Mouse (Mus musculus) midbrain, embryonic 14.5 days (tissue): ENCODE measurements around the gene Frmd6. TPM values are rescaled to one million over a fixed set of nuclear protein-coding genes. Genes with fewer than 3 reads are reported as not detected.

ENCODE experiments used
- ATAC-seq: fragments of 200-750 bp; cut with Nextera tagmentation; 2 replicates; pipeline ENCODE4 v1.8.0; 2017; ENCODE audit warnings: moderate number of reproducible peaks, moderate library complexity; ENCODE audit not compliant: low FRiP score, low TSS enrichment
- DNase-seq: peaks from one replicate; pipeline ENCODE4 v3.0.0-alpha.2; 2015
- H3K27ac ChIP-seq: fragments of 300-500 bp; sonication (generic); replicated peaks from 2 replicates; pipeline ENCODE4 v1.5.1; 2014; ENCODE audit warnings: mild to moderate bottlenecking, low read depth, low read length, moderate library complexity
- H3K27me3 ChIP-seq: fragments of 300-500 bp; sonication (generic); 2 replicates; pipeline ENCODE4 v1.6.1; 2014; ENCODE audit warnings: low read length, control low read depth, mixed read lengths; ENCODE audit not compliant: control insufficient read depth, insufficient read depth
- H3K36me3 ChIP-seq: fragments of 300-500 bp; sonication (generic); 2 replicates; pipeline ENCODE4 v1.6.1; 2014; ENCODE audit warnings: low read length, control low read depth; ENCODE audit not compliant: control insufficient read depth, insufficient read depth
- H3K4me1 ChIP-seq: fragments of 300-500 bp; sonication (generic); 2 replicates; pipeline ENCODE4 v1.6.1; 2014; ENCODE audit warnings: mild to moderate bottlenecking, antibody characterized with exemption, low read length, control low read depth; ENCODE audit not compliant: control insufficient read depth, insufficient read depth
- H3K4me2 ChIP-seq: fragments of 300-500 bp; sonication (generic); 2 replicates; pipeline ENCODE4 v1.6.1; 2014; ENCODE audit warnings: mild to moderate bottlenecking, low read length, moderate library complexity
- H3K4me3 ChIP-seq: fragments of 300-500 bp; sonication (generic); replicated peaks from 2 replicates; pipeline ENCODE4 v1.5.1; 2014; ENCODE audit warnings: low read depth, low read length
- H3K9ac ChIP-seq: fragments of 300-500 bp; sonication (generic); replicated peaks from 2 replicates; pipeline ENCODE4 v1.6.1; 2014; ENCODE audit warnings: mild to moderate bottlenecking, low read length, moderate library complexity
- H3K9me3 ChIP-seq: fragments of 300-500 bp; sonication (generic); 2 replicates; pipeline ENCODE4 v1.6.1; 2016; ENCODE audit warnings: low read length, control low read depth, mixed read lengths; ENCODE audit not compliant: control insufficient read depth
- WGBS: fragments of 180-500 bp; shearing (Covaris S2); extraction: QIAGEN DNeasy Blood & Tissue Kit; methylation state at CpG from one replicate; pipeline ENCODE4 v1.1.7; 2014; 5-methylcytosine and 5-hydroxymethylcytosine counted together
- polyA plus RNA-seq: library from polyadenylated mRNA; unstranded; fragments of >200 nt; fragmentation: Nextera tagmentation; extraction: Ambion mirVana; gene quantifications from 2 replicates; pipeline ENCODE4 v1.2.1, GENCODE M21; 2014

The Frmd6 gene
- polyA plus RNA-seq, 1 experiment from 2014 or later: 11.0 TPM

DNA sequence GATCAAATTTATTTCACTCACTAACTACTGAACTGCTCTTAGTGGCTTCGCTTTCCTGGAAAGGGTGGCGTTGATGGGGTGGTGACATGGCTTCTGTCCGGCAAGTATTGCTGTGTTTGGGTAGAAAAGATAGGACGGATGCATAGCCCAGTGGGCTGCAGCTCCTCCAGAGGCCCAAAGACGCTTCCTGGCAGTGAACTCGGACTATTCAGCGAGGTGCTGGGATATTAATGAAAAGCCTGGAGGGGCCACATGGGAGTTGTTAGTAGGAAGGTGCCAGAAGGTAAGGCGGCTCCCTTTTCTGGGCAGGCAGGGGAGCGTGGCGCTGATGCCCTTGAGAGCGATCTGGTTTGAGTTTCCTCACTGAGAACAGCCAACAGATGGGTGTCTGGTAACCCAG lies 82.3 kb downstream of the Frmd6 start:
- no peak for ATAC-seq
- H3K9me3 ChIP-seq: no peaks in the 10 kb centered on the region

DNA sequence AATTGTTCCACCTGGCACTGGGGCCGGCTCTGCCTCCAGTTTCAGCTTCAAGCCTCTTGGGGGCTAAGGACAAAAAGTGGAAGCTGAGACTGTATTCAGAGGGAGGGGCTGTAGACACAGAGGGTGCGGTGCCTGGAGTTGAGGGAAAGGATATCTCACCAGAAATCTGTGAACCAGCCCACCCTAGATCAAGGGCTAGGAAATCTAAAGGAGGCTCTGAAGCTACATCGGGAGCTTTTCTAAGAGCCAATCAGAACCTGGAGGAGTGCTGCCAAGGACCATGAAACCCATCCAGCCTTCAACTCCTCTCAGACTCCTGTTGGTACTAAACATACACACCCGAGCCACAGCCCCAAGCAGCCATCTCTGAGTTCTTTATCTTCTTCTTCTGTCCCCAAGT lies 82.8 kb downstream of the Frmd6 start:
- 74% methylated on average over 4 of the region's 4 CpGs for WGBS
- no peak overlapping the region for H3K4me2 ChIP-seq
- ATAC-seq: no peak
- no peak overlapping the region for H3K4me3 ChIP-seq
- no peak overlapping the region for H3K9ac ChIP-seq
- no peaks in the 10 kb centered on the region for H3K27me3 ChIP-seq
- H3K4me1 ChIP-seq: no peaks in the 10 kb centered on the region
- no peaks in the 10 kb centered on the region for H3K9me3 ChIP-seq
- H3K27ac ChIP-seq: no peak overlapping the region
- H3K36me3 ChIP-seq: no peaks in the 10 kb centered on the region
- no peak for DNase-seq

More for the DNA sequence above, 82.3 kb downstream of the Frmd6 start:
- WGBS: 80% methylated on average over 11 of the region's 11 CpGs
- no peak overlapping the region for H3K4me3 ChIP-seq
- no peak for DNase-seq
- no peak overlapping the region for H3K9ac ChIP-seq
- H3K4me2 ChIP-seq: no peak overlapping the region
- no peaks in the 10 kb centered on the region for H3K4me1 ChIP-seq
- no peaks in the 10 kb centered on the region for H3K27me3 ChIP-seq
- no peak overlapping the region for H3K27ac ChIP-seq
- H3K36me3 ChIP-seq: no peaks in the 10 kb centered on the region

- Histone ChIP-seq H3K4me1 (no peaks in the 10 kb centered on the region), H3K36me3 (no peaks in the 10 kb centered on the region), H3K9ac (no peak overlapping the region), H3K27ac (no peak overlapping the region), H3K27me3 (no peaks in the 10 kb centered on the region), H3K4me3 (no peak overlapping the region), H3K9me3 (no peaks in the 10 kb centered on the region), H3K4me2 (no peak overlapping the region)
- ATAC-seq (peak; percentile 58; the same call in 1 of the 2 replicates), DNase-seq (peak; percentile 86)
- WGBS: 9% methylated on average over 9 of the region's 9 CpGs
Observed at GRCm38 (mm10) chr12:70910241-70910720, 85.0 kb downstream of the Frmd6 start.

DNA sequence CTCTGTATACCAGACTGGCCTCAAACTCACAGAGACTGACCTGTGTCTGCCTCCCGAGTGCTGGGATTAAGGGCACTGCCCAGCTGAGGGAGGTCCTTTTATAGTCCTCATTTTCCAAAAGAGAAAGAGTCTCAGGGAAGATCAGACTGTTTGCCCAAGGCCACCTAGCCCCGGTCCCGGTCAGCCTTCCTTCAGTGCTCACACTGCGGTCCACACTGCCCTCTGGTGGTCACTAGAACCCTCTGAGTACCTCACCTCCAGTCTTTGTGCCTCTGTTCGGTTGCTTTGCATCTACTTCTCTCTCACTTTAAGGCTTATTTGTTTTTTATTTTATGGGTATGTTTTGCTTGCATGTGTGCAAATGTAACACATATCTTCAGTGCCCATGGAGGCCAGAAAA lies 85.7 kb downstream of the Frmd6 start:
- H3K4me2 ChIP-seq: no peak overlapping the region
- H3K27me3 ChIP-seq: no peaks in the 10 kb centered on the region
- H3K4me3 ChIP-seq: no peak overlapping the region
- DNase-seq (peak; percentile 92), ATAC-seq (peak; percentile 62; the same call in 1 of the 2 replicates)
- no peak overlapping the region for H3K9ac ChIP-seq
- WGBS: 8% methylated on average over 5 of the region's 5 CpGs
- no peaks in the 10 kb centered on the region for H3K4me1 ChIP-seq
- no peak overlapping the region for H3K27ac ChIP-seq
- no peaks in the 10 kb centered on the region for H3K36me3 ChIP-seq
- no peaks in the 10 kb centered on the region for H3K9me3 ChIP-seq

DNA sequence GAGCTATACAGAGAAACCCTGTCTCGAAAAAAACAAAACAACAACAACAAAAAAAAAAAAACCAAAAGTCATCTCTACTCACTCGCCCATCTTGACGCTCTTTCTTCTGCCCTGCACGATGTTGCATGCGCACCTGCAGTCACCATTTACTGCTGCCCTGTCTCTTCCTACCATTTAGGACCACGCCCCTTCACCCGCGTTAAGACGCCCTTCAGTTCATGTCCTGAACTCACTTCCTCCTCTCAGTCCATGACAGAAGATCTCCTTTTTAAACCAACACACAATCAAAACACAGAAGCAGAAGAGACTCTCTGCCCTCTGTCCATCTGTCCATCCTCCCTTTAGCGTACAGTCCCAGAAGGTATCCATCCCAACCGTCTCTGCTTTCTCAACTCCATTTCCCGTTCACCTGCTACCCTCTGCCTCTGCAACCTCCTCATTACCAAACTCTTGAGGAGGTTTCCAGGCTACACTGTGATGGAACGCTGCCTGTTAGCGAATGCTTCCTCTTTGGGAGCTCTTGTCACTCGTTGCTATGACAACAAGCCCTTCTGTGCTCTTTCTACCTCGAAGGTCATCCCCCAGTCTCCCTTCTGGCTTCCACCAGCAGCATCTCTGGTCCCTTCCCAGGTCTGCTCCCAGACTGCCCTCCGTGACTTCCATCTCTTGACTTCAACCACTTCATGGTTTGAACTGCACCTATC lies 86.5 kb downstream of the Frmd6 start:
- Histone ChIP-seq H3K4me2 (no peak overlapping the region), H3K36me3 (no peaks in the 10 kb centered on the region), H3K4me1 (no peaks in the 10 kb centered on the region), H3K4me3 (no peak overlapping the region), H3K9ac (no peak overlapping the region), H3K27ac (no peak overlapping the region), H3K27me3 (no peaks in the 10 kb centered on the region), H3K9me3 (no peaks in the 10 kb centered on the region)
- 62% methylated on average over 17 of the region's 17 CpGs for WGBS
- no peak for ATAC-seq
- peak; percentile 35 for DNase-seq

DNA sequence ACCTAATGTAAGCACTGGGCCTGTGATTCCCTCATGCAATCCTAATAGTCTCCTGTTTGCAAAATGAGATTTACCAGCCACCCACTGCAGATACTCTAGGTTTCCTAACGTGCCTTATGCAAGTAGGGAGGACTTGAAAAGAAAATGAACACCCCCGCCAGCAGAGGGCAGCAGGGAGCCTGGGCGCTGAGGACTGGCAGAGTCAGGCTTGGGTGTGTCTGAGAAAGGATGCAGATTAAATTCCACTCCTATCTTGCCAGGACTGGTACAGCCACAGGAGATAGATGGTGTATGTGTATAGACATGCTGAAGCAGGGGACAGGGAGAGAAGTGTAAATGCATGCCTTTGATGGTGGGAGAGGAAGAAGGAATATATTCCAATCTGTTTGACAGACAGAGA lies 88.1 kb downstream of the Frmd6 start:
- H3K27me3 ChIP-seq: no peaks in the 10 kb centered on the region
- no peaks in the 10 kb centered on the region for H3K9me3 ChIP-seq
- H3K27ac ChIP-seq: no peak overlapping the region
- H3K4me1 ChIP-seq: no peaks in the 10 kb centered on the region
- DNase-seq (no peak), ATAC-seq (no peak)
- WGBS: 51% methylated on average over 3 of the region's 3 CpGs
- no peak overlapping the region for H3K4me3 ChIP-seq
- no peak overlapping the region for H3K9ac ChIP-seq
- no peaks in the 10 kb centered on the region for H3K36me3 ChIP-seq
- H3K4me2 ChIP-seq: no peak overlapping the region

GRCm38 (mm10) chr12:70914387-70914786 lies 89.1 kb downstream of the Frmd6 start:
- 51% methylated on average over 11 of the region's 11 CpGs for WGBS

DNA sequence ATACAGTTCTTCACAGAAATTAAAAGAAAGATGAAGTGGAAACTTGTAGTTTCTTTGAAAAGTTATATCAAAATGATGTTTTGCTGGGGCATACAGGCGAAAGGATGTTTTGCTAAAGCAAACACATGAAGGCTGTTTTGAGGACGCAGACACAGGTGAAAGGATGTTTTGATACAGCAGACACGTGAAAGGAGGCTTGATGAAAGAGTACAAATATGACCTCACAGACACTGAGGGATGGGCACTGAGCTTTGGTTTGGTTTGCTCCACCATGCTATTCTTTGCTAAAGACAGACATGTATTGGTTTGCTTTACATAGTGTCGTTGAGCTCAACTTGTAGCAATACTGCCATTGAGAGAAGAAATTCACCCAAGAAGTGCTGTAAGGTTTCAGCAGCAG lies 104.5 kb downstream of the Frmd6 start:
- H3K4me3 ChIP-seq: no peak overlapping the region
- H3K27ac ChIP-seq: no peak overlapping the region
- H3K4me2 ChIP-seq: no peak overlapping the region
- no peaks in the 10 kb centered on the region for H3K36me3 ChIP-seq
- 90% methylated on average over 4 of the region's 4 CpGs for WGBS
- no peaks in the 10 kb centered on the region for H3K9me3 ChIP-seq
- H3K4me1 ChIP-seq: no peaks in the 10 kb centered on the region
- H3K27me3 ChIP-seq: no peaks in the 10 kb centered on the region
- ATAC-seq: no peak
- no peak overlapping the region for H3K9ac ChIP-seq
- DNase-seq: no peak

More at GRCm38 (mm10) chr12:70914387-70914786, 89.1 kb downstream of the Frmd6 start:
- H3K9me3 ChIP-seq: no peaks in the 10 kb centered on the region
- H3K4me2 ChIP-seq: no peak overlapping the region
- H3K36me3 ChIP-seq: no peaks in the 10 kb centered on the region
- H3K27me3 ChIP-seq: no peaks in the 10 kb centered on the region
- H3K27ac ChIP-seq: no peak overlapping the region
- H3K9ac ChIP-seq: no peak overlapping the region
- peak; percentile 86 for DNase-seq
- no peak for ATAC-seq
- H3K4me1 ChIP-seq: no peaks in the 10 kb centered on the region
- no peak overlapping the region for H3K4me3 ChIP-seq

DNA sequence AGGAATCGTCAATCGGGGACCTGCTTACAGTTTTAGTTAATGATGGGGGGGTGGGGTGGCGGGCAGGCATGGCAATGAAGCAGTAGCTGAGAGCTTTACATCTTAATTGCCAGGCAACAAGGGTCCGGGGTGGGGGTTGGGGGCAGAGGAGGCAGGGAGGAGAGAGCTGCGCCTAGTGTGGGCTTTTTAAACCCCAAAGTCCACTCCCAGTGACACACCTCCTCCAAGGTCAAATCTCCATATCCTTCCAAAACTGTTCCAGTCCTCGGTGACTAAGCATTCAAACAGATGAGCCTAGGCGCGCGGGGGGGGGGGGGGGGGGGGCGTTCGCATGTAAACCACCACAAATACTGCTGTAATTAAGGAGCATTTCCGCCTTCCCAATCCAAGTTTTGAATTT lies 111.8 kb downstream of the Frmd6 start:
- no peak for DNase-seq

More for the DNA sequence above, 111.8 kb downstream of the Frmd6 start:
- Histone ChIP-seq H3K36me3 (peaks cover 17% of the 10 kb centered on the region), H3K4me3 (peak overlapping the region; percentile 79), H3K4me1 (peaks cover 9% of the 10 kb centered on the region; the same call in 1 of the 2 replicates), H3K27me3 (no peaks in the 10 kb centered on the region), H3K27ac (peak overlapping the region; percentile 87), H3K4me2 (peak overlapping the region; percentile 71), H3K9me3 (no peaks in the 10 kb centered on the region), H3K9ac (peak overlapping the region; percentile 87)
- 16% methylated on average over 11 of the region's 12 CpGs for WGBS
- peak; percentile 22; the same call in 1 of the 2 replicates for ATAC-seq
